Mouse (Mus musculus) spleen, adult 2 months (tissue): ENCODE results near the gene Rpl19. TPM values are rescaled to one million over a fixed set of nuclear protein-coding genes. Genes with fewer than 3 reads are reported as not detected.

ENCODE experiments used
- DNase-seq, 2 experiments: peaks; one replicate each; pipeline versions ENCODE4 v3.0.0 to v3.0.0-alpha.2; 2012 to 2021; ENCODE audit warnings: low spot score in 2 of 2, low read depth in 1 of 2
- H3K27ac ChIP-seq: fragments of 200-500 bp; 2 replicates; pipeline ENCODE4 v1.5.1; 2012; ENCODE audit warnings: low read length, inconsistent platforms; ENCODE audit not compliant: insufficient read depth
- H3K27me3 ChIP-seq: fragments of 200-500 bp; 2 replicates; pipeline ENCODE4 v1.6.1; 2012; ENCODE audit warnings: mild to moderate bottlenecking, moderate library complexity, low read length, inconsistent platforms; ENCODE audit not compliant: control insufficient read depth, insufficient read depth
- H3K36me3 ChIP-seq: fragments of 200-500 bp; 2 replicates; pipeline ENCODE4 v1.6.1; 2012; ENCODE audit warnings: mild to moderate bottlenecking, low read length, inconsistent platforms; ENCODE audit not compliant: control insufficient read depth, insufficient read depth
- H3K4me1 ChIP-seq: fragments of 200-500 bp; 2 replicates; pipeline ENCODE4 v1.6.1; 2011; ENCODE audit warnings: inconsistent platforms; ENCODE audit not compliant: control insufficient read depth, insufficient read depth, insufficient read length
- H3K4me3 ChIP-seq: fragments of 200-500 bp; 2 replicates; pipeline ENCODE4 v1.5.1; 2011; ENCODE audit warnings: mild to moderate bottlenecking, inconsistent platforms; ENCODE audit not compliant: insufficient read depth, insufficient read length; ENCODE audit errors: extremely low read depth
- CTCF ChIP-seq: fragments of 200-500 bp; IDR thresholded peaks from 2 replicates; pipeline ENCODE4 v1.5.1; 2011; ENCODE audit warnings: mild to moderate bottlenecking, inconsistent platforms; ENCODE audit not compliant: insufficient read depth, insufficient read length, insufficient replicate concordance; ENCODE audit errors: extremely low read depth
- POLR2A ChIP-seq: fragments of 200-500 bp; IDR thresholded peaks from 2 replicates; pipeline ENCODE4 v1.6.1; 2011; ENCODE audit warnings: low read depth, low read length, inconsistent platforms
- WGBS: fragments of 180-500 bp; shearing (Covaris S2); methylation state at CpG from one replicate; pipeline ENCODE4 v1.1.7; 2018; 5-methylcytosine and 5-hydroxymethylcytosine counted together
- polyA plus RNA-seq: library from polyadenylated mRNA; depleted of rRNA; stranded (reverse); fragments of >200 nt; gene quantifications from 2 replicates; pipeline ENCODE4 v1.2.3, GENCODE M21; 2012

The Rpl19 gene
- polyA plus RNA-seq, 1 experiment, result 555 TPM

GRCm38 (mm10) chr11:98003171-98003671 is 23.3 kb upstream of the Rpl19 start:
- Histone ChIP-seq H3K27ac (peak overlapping the region; percentile 33; the same call in 1 of the 2 replicates), H3K27me3 (no peaks in the 10 kb centered on the region), H3K4me3 (no peak overlapping the region; the same call in 1 of the 2 replicates), H3K36me3 (no peaks in the 10 kb centered on the region), H3K4me1 (peaks cover 36% of the 10 kb centered on the region)
- no peak for TF ChIP-seq CTCF
- TF ChIP-seq POLR2A, result no peak
- DNase-seq, result no peak
- 68% methylated on average over 17 of the region's 17 CpGs for WGBS

- DNase-seq, result no peak
- Histone ChIP-seq H3K27ac (no peak overlapping the region), H3K4me1 (peaks cover 30% of the 10 kb centered on the region), H3K4me3 (no peak overlapping the region), H3K27me3 (no peaks in the 10 kb centered on the region), H3K36me3 (no peaks in the 10 kb centered on the region)
- WGBS, result 74% methylated on average over 8 of the region's 8 CpGs
- no peak for TF ChIP-seq POLR2A
- TF ChIP-seq CTCF, result no peak
Measured at GRCm38 (mm10) chr11:98004161-98004560, 22.3 kb upstream of the Rpl19 start.

- Histone ChIP-seq H3K27ac (no peak overlapping the region), H3K27me3 (no peaks in the 10 kb centered on the region), H3K4me1 (peaks cover 25% of the 10 kb centered on the region), H3K36me3 (no peaks in the 10 kb centered on the region), H3K4me3 (no peak overlapping the region)
- DNase-seq, result no peak
- TF ChIP-seq POLR2A, result no peak
- TF ChIP-seq CTCF, result no peak
- 92% methylated on average over 13 of the region's 13 CpGs for WGBS
Measured at GRCm38 (mm10) chr11:98005076-98005475, 21.4 kb upstream of the Rpl19 start.

- no peak overlapping the region for H3K4me3 ChIP-seq
- no peaks in the 10 kb centered on the region for H3K27me3 ChIP-seq
- 88% methylated on average over 10 of the region's 10 CpGs for WGBS
Measured at GRCm38 (mm10) chr11:98005686-98006085, 20.8 kb upstream of the Rpl19 start.

GRCm38 (mm10) chr11:98008087-98008486 is 18.4 kb upstream of the Rpl19 start:
- TF ChIP-seq CTCF (no peak), POLR2A (no peak)
- Histone ChIP-seq H3K27ac (0 out of 2 replicates have a peak overlapping the region, but pooled peaks have one; percentile 5), H3K36me3 (no peaks in the 10 kb centered on the region), H3K4me3 (no peak overlapping the region), H3K27me3 (no peaks in the 10 kb centered on the region), H3K4me1 (peaks cover 3% of the 10 kb centered on the region; the same call in 1 of the 2 replicates)
- 40% methylated on average over 11 of the region's 11 CpGs for WGBS
- no peak for DNase-seq

More at GRCm38 (mm10) chr11:98005686-98006085, 20.8 kb upstream of the Rpl19 start:
- H3K27ac ChIP-seq, result no peak overlapping the region
- peaks cover 21% of the 10 kb centered on the region for H3K4me1 ChIP-seq
- TF ChIP-seq POLR2A, result no peak
- TF ChIP-seq CTCF, result no peak
- no peaks in the 10 kb centered on the region for H3K36me3 ChIP-seq
- DNase-seq, result no peak

- H3K27me3 ChIP-seq, result no peaks in the 10 kb centered on the region
- peaks cover 3% of the 10 kb centered on the region; the same call in 1 of the 2 replicates for H3K4me1 ChIP-seq
- no peaks in the 10 kb centered on the region for H3K36me3 ChIP-seq
- no peak overlapping the region for H3K27ac ChIP-seq
- TF ChIP-seq POLR2A (no peak), CTCF (no peak)
- whole genome bisulfite sequencing, result 82% methylated on average over 9 of the region's 9 CpGs
- H3K4me3 ChIP-seq, result no peak overlapping the region
- no peak for DNase-seq
Measured at GRCm38 (mm10) chr11:98011716-98012115, 14.8 kb upstream of the Rpl19 start.

GRCm38 (mm10) chr11:98012831-98013230 is 13.7 kb upstream of the Rpl19 start:
- Histone ChIP-seq H3K27ac (no peak overlapping the region), H3K4me3 (no peak overlapping the region), H3K4me1 (peaks cover 3% of the 10 kb centered on the region; the same call in 1 of the 2 replicates), H3K36me3 (no peaks in the 10 kb centered on the region), H3K27me3 (no peaks in the 10 kb centered on the region)
- WGBS, result 91% methylated on average over 10 of the region's 10 CpGs
- DNase-seq, result no peak
- TF ChIP-seq CTCF (no peak), POLR2A (no peak)
